Mouse (Mus musculus) C2C12 (cell line): ENCODE results near the gene Ccdc190.

ENCODE experiments used
- CTCF ChIP-seq: IDR thresholded peaks from one replicate; pipeline ENCODE4 v1.5.1; 2011; ENCODE audit not compliant: control insufficient read depth, insufficient read depth, insufficient read length
- MAX ChIP-seq: IDR thresholded peaks from one replicate; pipeline ENCODE4 v1.6.1; 2011; ENCODE audit warnings: mild to moderate bottlenecking, control low read depth
- MYOD1 ChIP-seq: IDR thresholded peaks from one replicate; pipeline ENCODE4 v1.6.1; 2011; ENCODE audit warnings: low read depth; ENCODE audit not compliant: control insufficient read depth, insufficient read length
- MYOG ChIP-seq: IDR thresholded peaks from one replicate; pipeline ENCODE4 v1.6.1; 2011; ENCODE audit not compliant: control insufficient read depth, insufficient read length; ENCODE audit errors: extremely low read depth
- USF1 ChIP-seq: IDR thresholded peaks from one replicate; pipeline ENCODE4 v1.6.1; 2011; ENCODE audit warnings: low read depth, mild to moderate bottlenecking, control low read depth, moderate library complexity

DNA sequence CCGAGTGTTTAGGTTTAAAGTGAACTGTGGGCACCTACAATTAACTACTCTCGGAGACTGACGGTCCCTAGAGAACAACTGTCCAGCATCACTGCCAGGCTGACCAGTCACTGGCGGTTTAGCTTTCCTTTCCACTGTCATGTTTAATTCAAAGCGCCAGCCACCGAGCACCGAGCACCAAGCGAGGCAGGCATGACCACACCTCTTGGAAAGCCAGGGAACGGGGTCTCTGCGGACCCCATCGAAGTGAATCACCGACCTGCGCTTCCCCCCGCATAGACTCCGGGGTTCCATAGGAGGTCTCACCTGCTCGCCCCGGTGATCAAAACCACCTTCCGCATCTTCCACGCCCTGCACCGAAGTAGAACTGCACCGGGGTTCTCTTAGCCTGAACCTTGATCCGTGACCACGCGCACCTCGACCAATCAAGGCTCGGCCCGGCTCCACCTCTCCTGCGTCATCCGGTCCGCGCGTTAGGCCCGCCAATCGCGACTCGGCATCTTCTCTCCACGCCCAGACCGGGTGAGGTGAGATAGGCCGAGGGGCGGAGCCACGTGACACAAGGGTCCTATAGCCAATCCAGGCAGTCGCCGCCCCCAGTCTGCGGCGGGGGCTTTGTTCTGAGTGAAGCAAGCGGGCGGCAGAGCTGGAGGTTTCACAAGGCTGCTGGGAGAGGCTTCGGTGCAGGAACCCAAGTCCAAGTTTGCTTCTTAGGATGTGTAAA is 40.5 kb downstream of the Ccdc190 start, which contains the start of gene Hsd17b7:
- TF ChIP-seq CTCF (no peak), MYOD1 (no peak), MYOG (no peak), USF1 (peak; percentile 84), MAX (peak; percentile 58)
